Mouse (Mus musculus) urinary bladder, postnatal 0 days (tissue): ENCODE data around the gene Rpl36-ps4. TPM values are rescaled to one million over a fixed set of nuclear protein-coding genes. Genes with fewer than 3 reads are reported as not detected.

ENCODE experiments used
- polyA plus RNA-seq: library from polyadenylated mRNA; unstranded; fragments of >200 nt; fragmentation: Nextera tagmentation; extraction: Ambion mirVana; gene quantifications from 2 replicates; pipeline ENCODE4 v1.2.1, GENCODE M21; 2015

Rpl36-ps4 gene
- not detected in 2 replicates for polyA plus RNA-seq

DNA sequence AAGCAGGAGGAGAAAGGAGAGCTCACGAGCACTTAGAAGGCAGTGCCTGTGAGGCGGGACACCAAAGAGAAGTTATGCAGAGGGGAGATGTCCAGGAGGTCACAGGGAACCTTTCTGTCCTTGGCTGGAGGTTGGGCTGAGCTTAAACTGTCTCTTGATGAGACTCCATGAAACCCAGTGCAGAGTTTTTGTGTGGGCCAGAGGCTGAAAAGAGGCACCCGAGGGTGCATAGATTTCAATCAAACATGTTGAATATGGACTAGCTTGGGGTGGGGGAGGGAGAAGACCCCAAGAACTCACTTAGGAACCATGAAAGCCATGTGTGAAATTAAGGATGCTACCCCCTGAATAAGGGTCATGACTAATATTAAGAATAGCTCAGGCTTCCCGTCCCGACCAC, at the start of gene Rpl36-ps4:
TSS of gene Rpl36-ps4 (plus strand) at position 301 of the 400 bp plus-strand sequence.

Other genes starting within 250 kb of the Rpl36-ps4 start
- gene Msh2, start 248.6 kb upstream of the Rpl36-ps4 start, polyA plus RNA-seq, result 22.9 and 25.1 TPM in 2 replicates
- gene Kcnk12, start 123.0 kb upstream of the Rpl36-ps4 start, polyA plus RNA-seq, result 0.16 TPM in 1 of 2 replicates, not detected in the other
- 13.7 and 13.8 TPM in 2 replicates for gene Msh6, start 54.1 kb downstream of the Rpl36-ps4 start, polyA plus RNA-seq
- 8.4 and 8.7 TPM in 2 replicates for gene Fbxo11, start 144.3 kb downstream of the Rpl36-ps4 start, polyA plus RNA-seq